Mouse (Mus musculus) testis, adult 2 months (tissue): ENCODE data around the gene Tnrc6a.

Source experiments
- CTCF ChIP-seq: fragments of 200-500 bp; IDR thresholded peaks from 2 replicates; pipeline ENCODE4 v1.5.1; 2012; ENCODE audit warnings: low read depth, mild to moderate bottlenecking, inconsistent platforms, low read length, moderate library complexity; ENCODE audit not compliant: control insufficient read depth, insufficient read depth, insufficient replicate concordance
- POLR2A ChIP-seq: fragments of 200-500 bp; IDR thresholded peaks from 2 replicates; pipeline ENCODE4 v1.6.1; 2012; ENCODE audit warnings: low read depth, mild to moderate bottlenecking, inconsistent platforms, low read length, moderate library complexity; ENCODE audit not compliant: control insufficient read depth

GRCm38 (mm10) chr7:123083441-123084123 lies 40.1 kb upstream of the Tnrc6a start:
- TF ChIP-seq CTCF (no peak), POLR2A (no peak)
